Mouse (Mus musculus) hindbrain, embryonic 10.5 days (tissue): ENCODE results near the gene Glp2r. TPM values are rescaled to one million over a fixed set of nuclear protein-coding genes. Genes with fewer than 3 reads are reported as not detected.

ENCODE experiments used
- DNase-seq: peaks from one replicate; pipeline ENCODE4 v3.0.0-alpha.2; 2017; ENCODE audit warnings: low spot score
- H3K27ac ChIP-seq: fragments of 300-500 bp; sonication (generic); 2 replicates; pipeline ENCODE4 v1.5.1; 2016; ENCODE audit warnings: mild to moderate bottlenecking, moderate library complexity
- H3K27me3 ChIP-seq: fragments of 300-500 bp; sonication (generic); 2 replicates; pipeline ENCODE4 v1.6.1; 2016; ENCODE audit warnings: mild to moderate bottlenecking; ENCODE audit not compliant: poor library complexity, insufficient read depth, severe bottlenecking
- H3K36me3 ChIP-seq: fragments of 300-500 bp; sonication (generic); 2 replicates; pipeline ENCODE4 v1.6.1; 2016; ENCODE audit warnings: mild to moderate bottlenecking, moderate library complexity
- H3K4me1 ChIP-seq: fragments of 300-500 bp; sonication (generic); replicated peaks from 2 replicates; pipeline ENCODE4 v1.6.1; 2016; ENCODE audit warnings: mild to moderate bottlenecking
- H3K4me3 ChIP-seq: fragments of 300-500 bp; sonication (generic); 2 replicates; pipeline ENCODE4 v1.5.1; 2016; ENCODE audit warnings: mild to moderate bottlenecking, moderate library complexity
- H3K9me3 ChIP-seq: fragments of 300-500 bp; sonication (generic); 2 replicates; pipeline ENCODE4 v1.6.1; 2016; ENCODE audit warnings: mild to moderate bottlenecking, moderate library complexity
- WGBS: fragments of 180-500 bp; shearing (Covaris S2); methylation state at CpG from one replicate; pipeline ENCODE4 v1.1.7; 2016; 5-methylcytosine and 5-hydroxymethylcytosine counted together
- polyA plus RNA-seq: library from polyadenylated mRNA; unstranded; fragments of >200 nt; fragmentation: Nextera tagmentation; extraction: Ambion mirVana; gene quantifications from 2 replicates; pipeline ENCODE4 v1.2.1, GENCODE M21; 2016

Glp2r gene
- polyA plus RNA-seq, 1 experiment from 2014 or later: not detected

DNA sequence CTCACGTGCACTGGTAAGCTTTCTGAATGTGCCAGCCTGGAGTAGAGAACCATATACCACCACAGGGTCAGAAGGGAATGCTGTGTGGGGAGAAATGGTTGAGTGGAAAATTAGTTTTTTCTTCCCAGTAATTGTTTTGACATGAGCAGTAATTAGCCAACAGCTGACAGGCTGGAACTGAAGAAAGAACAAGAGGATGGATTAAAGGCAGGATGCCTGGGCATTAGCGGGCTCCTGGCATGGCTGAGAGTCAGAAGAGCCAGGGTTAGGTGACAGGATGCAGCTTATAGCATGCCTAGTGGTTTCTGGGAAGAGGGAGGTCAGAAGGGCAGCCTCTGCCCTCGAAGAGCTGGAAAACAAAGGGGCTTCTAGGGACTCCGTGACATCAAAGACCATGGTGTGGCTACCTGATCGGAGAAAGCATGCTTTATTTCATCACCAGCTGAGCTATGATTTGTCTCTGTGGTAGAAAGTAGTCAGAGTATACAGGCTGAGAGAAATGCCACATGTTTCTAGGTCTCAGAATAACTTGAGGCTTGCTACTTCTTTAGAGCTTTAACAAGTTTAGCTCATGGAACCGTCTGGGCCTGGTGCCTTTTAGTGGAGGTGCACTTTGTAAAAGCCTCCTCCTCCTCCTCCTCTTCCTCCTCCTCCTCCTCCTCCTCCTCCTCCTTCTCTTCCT lies 133.9 kb downstream of the Glp2r start:
- H3K9me3 ChIP-seq: no peaks in the 10 kb centered on the region
- H3K27me3 ChIP-seq: no peaks in the 10 kb centered on the region
- no peaks in the 10 kb centered on the region for H3K36me3 ChIP-seq
- H3K27ac ChIP-seq: no peak overlapping the region
- 56% methylated on average over 6 of the region's 6 CpGs for WGBS
- DNase-seq: no peak
- H3K4me3 ChIP-seq: no peak overlapping the region
- peaks cover 9% of the 10 kb centered on the region; the same call in 1 of the 2 replicates for H3K4me1 ChIP-seq

DNA sequence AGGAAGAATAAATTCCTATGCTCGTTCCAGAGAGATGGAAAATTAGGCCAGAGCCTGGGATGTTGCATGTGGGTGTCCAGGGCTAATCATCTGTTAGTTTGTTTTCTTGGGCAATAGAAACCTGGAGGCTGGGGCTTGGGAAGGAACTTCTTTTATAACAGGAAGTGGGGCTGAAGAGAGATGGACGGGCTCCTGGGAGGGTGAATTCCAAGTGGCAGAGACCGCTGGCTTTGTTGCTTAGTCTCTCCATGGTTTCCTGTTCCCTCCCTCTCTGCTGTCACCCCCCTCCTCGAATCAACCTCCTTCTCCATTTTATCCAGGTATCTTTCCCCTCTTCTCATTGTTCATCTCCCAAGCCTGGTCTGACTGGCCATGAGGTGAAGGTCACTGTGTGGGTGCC lies 134.8 kb downstream of the Glp2r start:
- H3K4me3 ChIP-seq: no peak overlapping the region
- DNase-seq: no peak
- H3K27ac ChIP-seq: no peak overlapping the region
- no peaks in the 10 kb centered on the region for H3K36me3 ChIP-seq
- no peaks in the 10 kb centered on the region for H3K9me3 ChIP-seq
- no peaks in the 10 kb centered on the region for H3K27me3 ChIP-seq
- H3K4me1 ChIP-seq: peaks cover 9% of the 10 kb centered on the region; the same call in 1 of the 2 replicates
- WGBS: 78% methylated on average over 4 of the region's 4 CpGs

DNA sequence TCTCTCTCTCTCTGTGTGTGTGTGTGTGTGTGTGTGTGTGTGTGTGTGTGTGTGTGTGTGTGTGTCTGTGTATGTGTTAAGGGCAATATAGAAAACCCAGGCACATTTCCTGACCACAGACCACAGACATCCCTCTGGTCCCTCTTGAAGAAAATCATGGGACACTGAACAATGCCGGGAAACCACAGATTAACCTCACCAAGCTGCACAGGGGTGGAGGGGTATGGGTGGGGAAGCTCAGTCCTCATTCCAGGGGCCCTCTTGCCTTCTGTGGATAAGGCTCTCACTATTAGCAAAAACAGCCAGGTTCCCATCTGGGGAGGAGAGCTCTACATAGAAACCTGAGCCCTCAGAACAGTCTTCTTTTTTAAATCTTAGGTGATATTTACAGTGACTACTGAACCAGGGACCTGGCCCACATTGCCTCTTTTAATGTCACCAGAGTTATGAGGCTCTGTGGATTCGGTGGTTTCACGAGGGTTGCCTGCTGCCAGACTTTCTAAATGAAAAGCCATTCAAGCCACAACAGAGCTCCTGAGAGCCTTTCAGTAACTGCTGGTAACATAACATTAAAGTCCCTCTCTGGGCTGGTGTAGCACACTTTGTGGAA lies 137.2 kb downstream of the Glp2r start:
- DNase-seq: no peak
- no peak overlapping the region for H3K4me3 ChIP-seq

DNA sequence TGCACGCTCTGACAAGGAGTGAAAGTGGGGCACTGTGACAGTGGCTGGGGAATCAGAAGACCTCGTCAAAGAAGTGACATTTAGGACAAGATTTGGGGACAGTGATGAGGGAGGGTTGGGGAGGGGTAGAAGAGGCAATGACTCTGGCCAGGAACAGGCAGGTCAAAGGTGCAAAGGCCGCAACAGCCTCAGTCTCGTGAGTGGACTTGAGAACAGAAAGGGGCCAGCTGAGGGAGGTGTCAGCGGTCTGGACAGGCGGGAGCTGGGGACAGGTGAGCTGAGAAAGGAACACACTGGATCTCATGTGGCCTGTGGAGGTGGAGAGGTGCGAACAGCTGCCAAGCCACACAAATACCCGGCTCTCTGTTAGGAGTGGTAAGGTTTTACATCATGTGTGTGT lies 138.0 kb downstream of the Glp2r start:
- peaks cover 9% of the 10 kb centered on the region; the same call in 1 of the 2 replicates for H3K4me1 ChIP-seq
- no peaks in the 10 kb centered on the region for H3K9me3 ChIP-seq
- H3K36me3 ChIP-seq: no peaks in the 10 kb centered on the region
- 77% methylated on average over 8 of the region's 8 CpGs for WGBS
- no peak for DNase-seq
- H3K4me3 ChIP-seq: no peak overlapping the region
- no peaks in the 10 kb centered on the region for H3K27me3 ChIP-seq
- H3K27ac ChIP-seq: no peak overlapping the region

More for the DNA sequence above, 137.2 kb downstream of the Glp2r start:
- Histone ChIP-seq H3K27me3 (no peaks in the 10 kb centered on the region), H3K4me1 (peaks cover 9% of the 10 kb centered on the region; the same call in 1 of the 2 replicates), H3K9me3 (no peaks in the 10 kb centered on the region), H3K27ac (no peak overlapping the region), H3K36me3 (no peaks in the 10 kb centered on the region)
- WGBS: 81% methylated on average over 3 of the region's 3 CpGs

DNA sequence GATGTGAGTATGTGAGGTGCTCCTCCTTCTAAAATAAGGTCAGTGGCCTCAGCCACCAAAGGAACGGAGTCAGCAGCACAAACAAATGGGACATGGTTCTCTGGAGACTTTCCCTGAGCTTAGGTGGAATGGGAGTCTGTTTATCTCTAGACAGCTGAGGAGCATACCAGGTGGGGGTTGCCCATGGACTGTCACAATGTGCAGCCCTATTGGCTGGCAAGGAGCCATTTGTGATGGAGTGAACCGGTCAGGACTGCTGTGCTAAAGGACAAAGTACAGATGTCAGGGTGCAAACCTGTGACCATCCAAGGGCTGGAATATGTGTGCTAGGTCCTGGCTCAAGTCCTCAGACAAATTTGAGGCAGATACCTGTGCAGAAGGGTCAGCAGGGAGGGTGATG lies 142.4 kb downstream of the Glp2r start:
- Histone ChIP-seq H3K9me3 (no peaks in the 10 kb centered on the region), H3K36me3 (no peaks in the 10 kb centered on the region), H3K27me3 (no peaks in the 10 kb centered on the region), H3K4me3 (no peak overlapping the region), H3K27ac (no peak overlapping the region), H3K4me1 (no peaks in the 10 kb centered on the region; the same call in 1 of the 2 replicates)
- no peak for DNase-seq
- 90% methylated on average over 2 of the region's 2 CpGs for WGBS

DNA sequence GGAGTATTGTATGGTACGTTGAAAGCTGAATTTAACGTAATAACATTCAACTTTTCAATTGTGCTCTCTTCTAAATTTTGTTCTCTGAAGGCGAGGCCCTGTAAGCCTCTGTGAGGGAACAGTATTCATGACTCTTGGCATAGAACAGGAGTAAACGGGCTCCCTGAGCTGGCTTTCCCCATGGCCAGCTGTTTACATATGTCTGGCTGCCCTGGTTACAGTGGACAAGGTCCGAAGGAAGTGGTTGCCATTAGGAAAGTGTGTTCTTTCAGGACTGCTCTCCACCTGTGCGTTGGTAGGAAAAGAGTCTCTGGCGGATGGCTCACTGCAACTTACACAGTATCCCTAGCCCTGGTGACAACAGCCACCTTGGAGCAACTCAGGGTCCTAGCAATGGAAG lies 143.8 kb downstream of the Glp2r start:
- DNase-seq: no peak
- H3K27me3 ChIP-seq: no peaks in the 10 kb centered on the region
- no peak overlapping the region for H3K27ac ChIP-seq
- H3K4me3 ChIP-seq: no peak overlapping the region
- no peaks in the 10 kb centered on the region for H3K9me3 ChIP-seq
- H3K36me3 ChIP-seq: no peaks in the 10 kb centered on the region
- WGBS: 91% methylated on average over 7 of the region's 7 CpGs
- H3K4me1 ChIP-seq: no peaks in the 10 kb centered on the region

DNA sequence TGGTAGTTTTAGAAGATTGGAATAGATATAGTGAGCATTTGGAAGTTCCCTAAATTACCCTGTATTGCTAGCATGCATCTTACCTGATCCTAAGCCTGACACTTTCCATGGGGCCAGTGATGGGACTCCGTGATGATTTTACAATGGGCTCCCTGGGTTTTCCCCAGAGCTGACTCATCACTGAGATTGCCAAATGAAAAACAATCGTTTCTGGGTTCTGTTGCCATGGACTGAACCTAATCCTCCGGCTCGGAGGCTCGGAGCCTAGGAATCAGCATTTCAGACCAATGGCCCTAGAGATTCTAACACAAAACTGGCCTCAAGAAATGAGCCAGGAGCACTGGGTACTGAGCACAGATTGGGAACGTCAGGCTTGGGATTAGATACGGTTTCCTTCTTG lies 148.6 kb downstream of the Glp2r start:
- Histone ChIP-seq H3K27me3 (no peaks in the 10 kb centered on the region), H3K9me3 (no peaks in the 10 kb centered on the region), H3K4me3 (no peak overlapping the region), H3K4me1 (no peaks in the 10 kb centered on the region), H3K27ac (no peak overlapping the region), H3K36me3 (no peaks in the 10 kb centered on the region)
- no peak for DNase-seq
- 88% methylated on average over 7 of the region's 7 CpGs for WGBS

DNA sequence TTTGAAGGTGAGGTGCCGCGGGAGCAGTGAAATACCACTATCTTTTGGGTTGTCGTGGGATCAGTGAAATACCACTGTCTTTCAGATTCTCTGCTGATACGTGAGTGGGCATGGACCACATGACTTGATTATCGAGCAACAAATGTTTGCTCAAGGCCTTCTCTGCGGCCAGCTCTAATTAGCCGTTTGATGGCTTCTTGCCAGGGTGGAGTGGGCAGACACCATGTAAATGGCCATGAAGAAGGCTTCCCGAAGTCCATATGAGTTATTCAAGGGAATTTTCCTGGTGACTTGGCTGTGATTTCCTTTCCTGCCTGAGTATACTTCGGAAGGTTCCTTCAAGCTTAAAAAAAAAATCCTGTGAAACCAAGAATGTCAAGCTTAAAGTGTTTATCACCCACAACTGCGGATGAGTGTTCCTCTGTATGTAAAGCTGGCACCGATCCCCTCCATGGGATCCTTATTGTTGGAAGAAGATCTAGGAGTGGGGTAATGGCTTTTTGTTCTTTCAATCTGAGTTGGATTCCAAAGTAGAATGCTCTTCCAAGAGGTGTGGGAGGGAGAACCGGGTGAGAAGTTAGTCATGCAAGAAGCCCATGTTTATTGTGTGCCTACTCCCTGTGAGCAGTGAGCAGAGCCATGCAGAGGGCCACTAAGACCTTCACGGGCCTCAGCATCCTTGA lies 154.3 kb downstream of the Glp2r start:
- H3K27ac ChIP-seq: no peak overlapping the region
- 89% methylated on average over 13 of the region's 13 CpGs for WGBS
- no peak overlapping the region for H3K4me3 ChIP-seq
- no peak for DNase-seq
- no peaks in the 10 kb centered on the region for H3K9me3 ChIP-seq
- H3K27me3 ChIP-seq: no peaks in the 10 kb centered on the region
- H3K4me1 ChIP-seq: no peaks in the 10 kb centered on the region
- no peaks in the 10 kb centered on the region for H3K36me3 ChIP-seq

DNA sequence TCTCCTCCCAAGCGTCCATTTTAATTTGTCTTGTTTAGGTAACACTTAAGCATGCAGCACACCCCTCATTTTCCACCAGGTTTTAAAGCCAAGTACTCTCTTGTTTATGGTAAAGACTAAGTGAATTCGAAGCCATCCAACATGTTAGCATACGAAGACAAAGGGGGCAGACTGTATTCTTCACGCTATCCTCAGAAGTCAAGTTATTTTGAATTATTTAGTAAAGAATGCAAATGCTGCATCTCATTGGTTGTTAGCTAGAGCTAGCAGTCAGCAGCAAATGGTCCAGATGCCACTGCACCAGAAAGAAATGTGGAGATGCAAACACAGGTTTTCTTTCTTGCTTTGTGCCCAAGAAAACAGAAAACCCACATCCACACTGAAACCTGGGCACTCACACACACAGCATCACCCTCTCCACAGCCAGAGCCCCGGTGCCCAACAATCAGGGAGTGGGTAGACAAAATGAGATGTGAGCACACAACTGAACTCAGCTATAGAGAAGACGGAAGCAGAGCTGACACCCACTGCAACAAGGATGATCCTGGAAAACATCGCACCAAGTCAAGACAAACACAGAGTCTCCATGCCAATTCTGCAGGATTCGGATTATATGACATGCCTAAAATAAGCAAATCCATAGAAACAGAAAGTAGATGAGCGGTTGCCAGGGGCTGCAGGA lies 158.7 kb downstream of the Glp2r start:
- 84% methylated on average over 9 of the region's 9 CpGs for WGBS

More for the DNA sequence above, 158.7 kb downstream of the Glp2r start:
- H3K27me3 ChIP-seq: no peaks in the 10 kb centered on the region
- H3K4me1 ChIP-seq: 0 out of 2 replicates have a peak, but pooled peaks cover 7% of the 10 kb centered on the region
- no peak for DNase-seq
- no peak overlapping the region for H3K27ac ChIP-seq
- no peaks in the 10 kb centered on the region for H3K9me3 ChIP-seq
- no peak overlapping the region for H3K4me3 ChIP-seq
- H3K36me3 ChIP-seq: no peaks in the 10 kb centered on the region

Other genes with a start within 250 kb of the Glp2r start
- gene Rcvrn, start 75.8 kb downstream of the Glp2r start, polyA plus RNA-seq: not detected in 2 replicates
- gene Gsg1l2, start 3.5 kb upstream of the Glp2r start, polyA plus RNA-seq: not detected in 2 replicates
- not detected in 2 replicates for gene Dhrs7c, start 27.0 kb upstream of the Glp2r start, polyA plus RNA-seq
- gene Usp43, start 151.0 kb upstream of the Glp2r start, polyA plus RNA-seq: 0.77 and 1.2 TPM in 2 replicates
- gene Cfap52, start 194.5 kb upstream of the Glp2r start, polyA plus RNA-seq: 2.3 and 5.4 TPM in 2 replicates
- gene Stx8, start 195.0 kb upstream of the Glp2r start, polyA plus RNA-seq: 50.7 and 57.5 TPM in 2 replicates